In genomic region chr11:105958566-105958965, GRCm38 (mm10) we compare ENCODE assay signal across 22 mouse cellular contexts. TPM values are rescaled to one million over a fixed set of nuclear protein-coding genes. Genes with fewer than 3 reads are reported as not detected.
"Had no signal": no experiment of that assay in that cellular context is flagged by ENCODE, and none has a peak within 500 bp of the region (broad histone marks: within the 10 kb centered on the region; RNA-seq: fewer than 3 reads in every experiment).

No protein-coding gene starts in this region.

- H3K4me3 ChIP-seq: left cerebral cortex, adult 2 months; limb, embryonic 10.5 days; liver, embryonic 15.5 days; midbrain, embryonic 15.5 days had no signal

- ATAC-seq: intestine, postnatal 0 days; midbrain, embryonic 15.5 days had no signal

- H3K36me3 ChIP-seq: limb, embryonic 10.5 days; liver, embryonic 15.5 days; midbrain, embryonic 15.5 days had no signal

- H3K9me3 ChIP-seq: limb, embryonic 10.5 days; liver, embryonic 15.5 days; midbrain, embryonic 15.5 days had no signal

- H3K9ac ChIP-seq: liver, embryonic 15.5 days; midbrain, embryonic 15.5 days had no signal

- H3K27ac ChIP-seq: left cerebral cortex, adult 2 months; limb, embryonic 10.5 days; liver, embryonic 15.5 days; midbrain, embryonic 15.5 days; stomach, postnatal 0 days had no signal

- H3K4me1 ChIP-seq: limb, embryonic 10.5 days; liver, embryonic 15.5 days; midbrain, embryonic 15.5 days had no signal

- H3K4me2 ChIP-seq: liver, embryonic 15.5 days; midbrain, embryonic 11.5 days; midbrain, embryonic 15.5 days had no signal

- H3K27me3 ChIP-seq: midbrain, embryonic 15.5 days had no signal

- DNase-seq: kidney, adult 8-10 months; kidney, postnatal 25 days; right cerebral cortex, adult 18-20 months; right cerebral cortex, postnatal 25 days; thymus, adult 2 months; thymus, postnatal 25 days had no signal

RNA-seq across cellular contexts. Expression of gene Cyb561, which starts 5.4 kb away (rescaled TPM):
- total RNA-seq: megakaryocyte, adult 5-6 weeks had no signal

RNA-seq across cellular contexts. Expression of gene Ace3, which starts 35.9 kb away (rescaled TPM):
- total RNA-seq: layer of hippocampus, postnatal 25 days; left cerebral cortex, adult 2 months; left cerebral cortex, postnatal 14 days; megakaryocyte, adult 5-6 weeks had no signal
- polyA plus RNA-seq: intestine, postnatal 0 days; kidney, embryonic 16.5 days; limb, embryonic 10.5 days; limb, embryonic 14.5 days; liver, embryonic 11.5 days; liver, embryonic 15.5 days; midbrain, embryonic 11.5 days; midbrain, embryonic 15.5 days; neural tube, embryonic 14.5 days; small intestine, adult 2 months; stomach, postnatal 0 days; thymus, adult 2 months; urinary bladder, adult 2 months had no signal
